Mouse (Mus musculus) forebrain, embryonic 12.5 days (tissue): ENCODE results near the gene Hgd. TPM values are rescaled to one million over a fixed set of nuclear protein-coding genes. Genes with fewer than 3 reads are reported as not detected.

Source experiments
- ATAC-seq: fragments of 200-750 bp; cut with Nextera tagmentation; 2 replicates; pipeline ENCODE4 v1.8.0; 2017; ENCODE audit warnings: moderate TSS enrichment; ENCODE audit not compliant: low FRiP score
- H3K27ac ChIP-seq: fragments of 300-500 bp; sonication (generic); 2 replicates; pipeline ENCODE4 v1.5.1; 2016; ENCODE audit warnings: mild to moderate bottlenecking
- H3K27me3 ChIP-seq: fragments of 300-500 bp; sonication (generic); 2 replicates; pipeline ENCODE4 v1.6.1; 2016; ENCODE audit warnings: mild to moderate bottlenecking
- H3K36me3 ChIP-seq: fragments of 300-500 bp; sonication (generic); replicated peaks from 2 replicates; pipeline ENCODE4 v1.6.1; 2016; ENCODE audit warnings: mild to moderate bottlenecking
- H3K4me1 ChIP-seq: fragments of 300-500 bp; sonication (generic); 2 replicates; pipeline ENCODE4 v1.6.1; 2016
- H3K4me2 ChIP-seq: fragments of 300-500 bp; sonication (generic); 2 replicates; pipeline ENCODE4 v1.6.1; 2016; ENCODE audit warnings: mild to moderate bottlenecking, moderate library complexity
- H3K4me3 ChIP-seq: fragments of 300-500 bp; sonication (generic); replicated peaks from 2 replicates; pipeline ENCODE4 v1.5.1; 2016; ENCODE audit warnings: mild to moderate bottlenecking
- H3K9ac ChIP-seq: fragments of 300-500 bp; sonication (generic); 2 replicates; pipeline ENCODE4 v1.6.1; 2016; ENCODE audit warnings: mild to moderate bottlenecking
- H3K9me3 ChIP-seq: fragments of 300-500 bp; sonication (generic); 2 replicates; pipeline ENCODE4 v1.6.1; 2016
- WGBS: fragments of 180-500 bp; shearing (Covaris S2); methylation state at CpG from one replicate; pipeline ENCODE4 v1.1.7; 2016; 5-methylcytosine and 5-hydroxymethylcytosine counted together
- polyA plus RNA-seq: library from polyadenylated mRNA; unstranded; fragments of >200 nt; fragmentation: Nextera tagmentation; extraction: Ambion mirVana; gene quantifications from 2 replicates; pipeline ENCODE4 v1.2.1, GENCODE M21; 2016

The Hgd gene
- polyA plus RNA-seq, 1 experiment from 2014 or later: 0.45 TPM

GRCm38 (mm10) chr16:37562961-37563360, 17.0 kb upstream of the Hgd start:
- Histone ChIP-seq H3K4me1 (peaks cover 11% of the 10 kb centered on the region), H3K4me3 (no peak overlapping the region), H3K9ac (no peak overlapping the region), H3K4me2 (no peak overlapping the region), H3K27me3 (no peaks in the 10 kb centered on the region), H3K9me3 (no peaks in the 10 kb centered on the region), H3K36me3 (peaks cover 10% of the 10 kb centered on the region), H3K27ac (no peak overlapping the region)
- ATAC-seq: no peak
- WGBS: 84% methylated on average over 5 of the region's 5 CpGs

GRCm38 (mm10) chr16:37565117-37565516, 14.8 kb upstream of the Hgd start:
- H3K27me3 ChIP-seq: no peaks in the 10 kb centered on the region
- no peak overlapping the region for H3K4me3 ChIP-seq
- no peak overlapping the region for H3K4me2 ChIP-seq
- no peak for ATAC-seq
- no peak overlapping the region for H3K27ac ChIP-seq
- WGBS: 100% methylated on average over 1 of the region's 1 CpGs
- H3K4me1 ChIP-seq: peaks cover 11% of the 10 kb centered on the region
- H3K9ac ChIP-seq: no peak overlapping the region
- H3K9me3 ChIP-seq: no peaks in the 10 kb centered on the region
- H3K36me3 ChIP-seq: no peaks in the 10 kb centered on the region; the same call in 1 of the 2 replicates

GRCm38 (mm10) chr16:37566107-37566506, 13.8 kb upstream of the Hgd start:
- WGBS: 73% methylated on average over 6 of the region's 6 CpGs
- Histone ChIP-seq H3K27ac (no peak overlapping the region), H3K36me3 (no peaks in the 10 kb centered on the region; the same call in 1 of the 2 replicates), H3K4me2 (no peak overlapping the region), H3K4me3 (no peak overlapping the region), H3K9ac (no peak overlapping the region), H3K4me1 (peaks cover 11% of the 10 kb centered on the region), H3K9me3 (no peaks in the 10 kb centered on the region), H3K27me3 (no peaks in the 10 kb centered on the region)
- ATAC-seq: no peak

GRCm38 (mm10) chr16:37567113-37568050, 12.6 kb upstream of the Hgd start:
- peaks cover 1% of the 10 kb centered on the region for H3K36me3 ChIP-seq
- ATAC-seq: no peak
- peaks cover 11% of the 10 kb centered on the region for H3K4me1 ChIP-seq
- no peak overlapping the region for H3K4me2 ChIP-seq
- H3K9ac ChIP-seq: no peak overlapping the region; the same call in 1 of the 2 replicates
- H3K27ac ChIP-seq: 0 out of 2 replicates have a peak overlapping the region, but pooled peaks have one; percentile 8
- no peaks in the 10 kb centered on the region for H3K27me3 ChIP-seq
- WGBS: 74% methylated on average over 12 of the region's 12 CpGs
- no peak overlapping the region for H3K4me3 ChIP-seq
- H3K9me3 ChIP-seq: no peaks in the 10 kb centered on the region

- H3K9me3 ChIP-seq: no peaks in the 10 kb centered on the region
- 58% methylated on average over 3 of the region's 3 CpGs for WGBS
Measured at GRCm38 (mm10) chr16:37571554-37571953, 8.4 kb upstream of the Hgd start.

GRCm38 (mm10) chr16:37572117-37572754, 7.7 kb upstream of the Hgd start:
- Histone ChIP-seq H3K4me3 (no peak overlapping the region), H3K9me3 (no peaks in the 10 kb centered on the region), H3K4me1 (no peaks in the 10 kb centered on the region; the same call in none of the 2 replicates), H3K36me3 (peaks cover 11% of the 10 kb centered on the region), H3K9ac (no peak overlapping the region), H3K27ac (no peak overlapping the region), H3K4me2 (no peak overlapping the region), H3K27me3 (no peaks in the 10 kb centered on the region; the same call in 1 of the 2 replicates)
- 91% methylated on average over 12 of the region's 12 CpGs for WGBS
- no peak for ATAC-seq

More at GRCm38 (mm10) chr16:37571554-37571953, 8.4 kb upstream of the Hgd start:
- ATAC-seq: no peak
- no peak overlapping the region for H3K9ac ChIP-seq
- H3K27ac ChIP-seq: peak overlapping the region; percentile 47
- peaks cover 11% of the 10 kb centered on the region for H3K36me3 ChIP-seq
- peaks cover 5% of the 10 kb centered on the region for H3K4me1 ChIP-seq
- no peak overlapping the region for H3K4me2 ChIP-seq
- no peaks in the 10 kb centered on the region; the same call in 1 of the 2 replicates for H3K27me3 ChIP-seq
- H3K4me3 ChIP-seq: no peak overlapping the region

GRCm38 (mm10) chr16:37573061-37573460, 6.9 kb upstream of the Hgd start:
- H3K4me3 ChIP-seq: no peak overlapping the region
- H3K27ac ChIP-seq: no peak overlapping the region
- H3K36me3 ChIP-seq: peaks cover 11% of the 10 kb centered on the region
- ATAC-seq: no peak
- H3K9me3 ChIP-seq: no peaks in the 10 kb centered on the region
- H3K4me1 ChIP-seq: no peaks in the 10 kb centered on the region; the same call in 1 of the 2 replicates
- no peak overlapping the region for H3K4me2 ChIP-seq
- 92% methylated on average over 5 of the region's 5 CpGs for WGBS
- H3K9ac ChIP-seq: no peak overlapping the region
- no peaks in the 10 kb centered on the region; the same call in 1 of the 2 replicates for H3K27me3 ChIP-seq

GRCm38 (mm10) chr16:37575325-37575724, 4.6 kb upstream of the Hgd start:
- Histone ChIP-seq H3K9ac (no peak overlapping the region), H3K4me2 (no peak overlapping the region), H3K36me3 (peaks cover 11% of the 10 kb centered on the region), H3K4me3 (no peak overlapping the region), H3K27me3 (no peaks in the 10 kb centered on the region; the same call in 1 of the 2 replicates), H3K9me3 (no peaks in the 10 kb centered on the region), H3K27ac (no peak overlapping the region), H3K4me1 (no peaks in the 10 kb centered on the region; the same call in 1 of the 2 replicates)
- 69% methylated on average over 3 of the region's 3 CpGs for WGBS
- no peak for ATAC-seq

- Histone ChIP-seq H3K36me3 (no peaks in the 10 kb centered on the region), H3K27me3 (no peaks in the 10 kb centered on the region; the same call in 1 of the 2 replicates), H3K4me2 (no peak overlapping the region), H3K27ac (no peak overlapping the region), H3K9ac (no peak overlapping the region), H3K4me1 (peaks cover 34% of the 10 kb centered on the region), H3K9me3 (no peaks in the 10 kb centered on the region), H3K4me3 (no peak overlapping the region)
- no peak for ATAC-seq
- WGBS: 75% methylated on average over 1 of the region's 1 CpGs
Measured at GRCm38 (mm10) chr16:37579591-37579990, 362 bp upstream of the Hgd start.

GRCm38 (mm10) chr16:37580651-37581050, 698 bp downstream of the Hgd start:
- 81% methylated on average over 4 of the region's 4 CpGs for WGBS
- Histone ChIP-seq H3K4me3 (no peak overlapping the region), H3K27ac (no peak overlapping the region; the same call in 1 of the 2 replicates), H3K27me3 (no peaks in the 10 kb centered on the region; the same call in 1 of the 2 replicates), H3K4me2 (no peak overlapping the region), H3K9me3 (no peaks in the 10 kb centered on the region), H3K9ac (no peak overlapping the region), H3K4me1 (peaks cover 42% of the 10 kb centered on the region), H3K36me3 (no peaks in the 10 kb centered on the region)
- ATAC-seq: no peak

GRCm38 (mm10) chr16:37581901-37582300, 1.9 kb downstream of the Hgd start:
- Histone ChIP-seq H3K4me3 (no peak overlapping the region), H3K27me3 (no peaks in the 10 kb centered on the region), H3K4me1 (peaks cover 45% of the 10 kb centered on the region), H3K4me2 (no peak overlapping the region), H3K27ac (peak overlapping the region; percentile 56; the same call in 1 of the 2 replicates), H3K36me3 (no peaks in the 10 kb centered on the region), H3K9ac (no peak overlapping the region), H3K9me3 (no peaks in the 10 kb centered on the region)
- 42% methylated on average over 3 of the region's 3 CpGs for whole genome bisulfite sequencing
- ATAC-seq: no peak

GRCm38 (mm10) chr16:37583306-37583705, 3.4 kb downstream of the Hgd start:
- peak overlapping the region; percentile 95 for H3K27ac ChIP-seq
- H3K4me3 ChIP-seq: no peak overlapping the region
- no peak overlapping the region for H3K4me2 ChIP-seq
- no peak for ATAC-seq
- H3K4me1 ChIP-seq: peaks cover 45% of the 10 kb centered on the region
- WGBS: 63% methylated on average over 3 of the region's 3 CpGs
- H3K36me3 ChIP-seq: no peaks in the 10 kb centered on the region
- no peaks in the 10 kb centered on the region for H3K9me3 ChIP-seq
- H3K27me3 ChIP-seq: no peaks in the 10 kb centered on the region
- no peak overlapping the region for H3K9ac ChIP-seq
